Mouse (Mus musculus) adipocyte (in vitro differentiated cells): ENCODE results near the gene Rps15.
A peak's percentile ranks its signal among the peaks of the same experiment; 100 is the strongest.

Experiments
- DNase-seq: peaks from one replicate; pipeline ENCODE4 v3.0.0-alpha.2; 2016; ENCODE audit warnings: low spot score

Rps15 gene

GRCm38 (mm10) chr10:80288657-80289056 is 3.6 kb upstream of the Rps15 start:
- no peak for DNase-seq

GRCm38 (mm10) chr10:80293325-80293724 is 1.1 kb downstream of the Rps15 start:
- peak; percentile 28 for DNase-seq

GRCm38 (mm10) chr10:80294311-80294710 is 2.1 kb downstream of the Rps15 start:
- DNase-seq = peak; percentile 48

GRCm38 (mm10) chr10:80294788-80295303 is 2.6 kb downstream of the Rps15 start:
- no peak for DNase-seq

GRCm38 (mm10) chr10:80295618-80296425 is 3.6 kb downstream of the Rps15 start, which contains the start of gene Apc2:
TSS of gene Apc2 (plus strand) at chr10:80295977.
- peak; percentile 45 for DNase-seq

- DNase-seq = no peak
Observed at GRCm38 (mm10) chr10:80296824-80297223, 4.6 kb downstream of the Rps15 start.

GRCm38 (mm10) chr10:80297526-80298133 is 5.4 kb downstream of the Rps15 start:
- DNase-seq = no peak

- no peak for DNase-seq
Observed at GRCm38 (mm10) chr10:80298571-80299281, 6.5 kb downstream of the Rps15 start.

GRCm38 (mm10) chr10:80299301-80299700 is 7.0 kb downstream of the Rps15 start:
- no peak for DNase-seq

- no peak for DNase-seq
Observed at GRCm38 (mm10) chr10:80299824-80300223, 7.6 kb downstream of the Rps15 start.

GRCm38 (mm10) chr10:80300672-80301181 is 8.5 kb downstream of the Rps15 start:
- no peak for DNase-seq

GRCm38 (mm10) chr10:80301256-80302081 is 9.2 kb downstream of the Rps15 start:
- no peak for DNase-seq

GRCm38 (mm10) chr10:80302082-80302355 is 9.8 kb downstream of the Rps15 start:
- no peak for DNase-seq

GRCm38 (mm10) chr10:80302471-80302881 is 10.2 kb downstream of the Rps15 start:
- DNase-seq = peak; percentile 94

- DNase-seq = no peak
Observed at GRCm38 (mm10) chr10:80304458-80304857, 12.2 kb downstream of the Rps15 start.

- DNase-seq = no peak
Observed at GRCm38 (mm10) chr10:80304862-80305261, 12.6 kb downstream of the Rps15 start.

GRCm38 (mm10) chr10:80311560-80311959 is 19.3 kb downstream of the Rps15 start:
- no peak for DNase-seq

- no peak for DNase-seq
Observed at GRCm38 (mm10) chr10:80312586-80313504, 20.6 kb downstream of the Rps15 start.

GRCm38 (mm10) chr10:80313627-80314201 is 21.5 kb downstream of the Rps15 start:
- no peak for DNase-seq

GRCm38 (mm10) chr10:80314494-80315001 is 22.3 kb downstream of the Rps15 start:
- DNase-seq = no peak
